Mouse (Mus musculus): Measurements from ENCODE around the gene P2rx1. TPM values are rescaled to one million over a fixed set of nuclear protein-coding genes. Genes with fewer than 3 reads are reported as not detected.
A peak's percentile ranks its signal among the peaks of the same experiment; 100 is the strongest.

P2rx1 gene
- polyA plus RNA-seq, 1 experiment, result 0.52 TPM

DNA sequence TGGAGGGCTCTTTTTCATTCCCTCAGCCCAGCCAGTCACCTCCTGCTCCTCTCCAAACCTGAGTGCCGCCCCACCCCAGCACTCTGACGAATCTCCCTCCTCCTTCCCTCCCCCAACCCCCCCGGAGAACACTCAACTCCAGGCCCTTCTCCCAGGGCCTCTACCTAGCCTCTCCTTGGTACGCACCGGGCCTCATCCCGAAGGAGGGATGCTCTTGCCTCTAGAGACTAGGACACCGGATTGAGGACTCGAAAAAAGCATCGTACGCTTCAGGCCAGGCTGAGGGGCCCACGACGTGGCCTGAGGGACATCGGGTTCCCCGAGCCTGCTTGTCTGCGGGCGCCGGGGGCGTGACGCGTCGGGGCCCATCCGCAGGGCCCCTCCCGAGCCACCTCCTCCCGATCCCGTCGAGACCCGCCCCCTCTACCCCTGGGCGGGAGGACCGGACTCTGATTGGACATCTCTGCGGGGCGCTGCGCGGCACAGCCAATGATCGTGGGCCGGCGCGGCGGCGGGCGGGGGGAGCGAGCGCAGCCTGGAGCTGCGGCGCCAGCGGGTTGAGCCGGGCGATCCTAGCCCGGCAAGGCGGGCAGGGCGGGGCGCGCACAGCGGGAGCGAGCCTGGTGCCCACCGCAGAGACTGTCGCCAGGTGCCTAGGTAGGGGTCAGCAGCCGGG is 19.7 kb downstream of the P2rx1 start, which contains the start of gene Camkk1:
TSS of gene Camkk1 (plus strand) at position 538 of the 676 bp plus-strand sequence.
- Histone ChIP-seq H3K4me3 (ENCODE audit: insufficient read depth, low read length) (peak within 1 kb of the TSS; percentile 70), H3K4me1 (ENCODE audit: control insufficient read depth, insufficient read depth, low read length) (peaks cover 22% of the 10 kb centered on the region), H3K27ac (ENCODE audit: insufficient read depth, low read length) (peak within 1 kb of the TSS; percentile 89)
- TF ChIP-seq POLR2A (IDR thresholded peaks at IDR 0.05; ENCODE audit: extremely low read depth, insufficient read depth, low read length), result 0 out of 2 replicates have a peak, but pooled peaks have one; percentile 37
- TF ChIP-seq CTCF (IDR thresholded peaks at IDR 0.05; ENCODE audit: extremely low read depth, insufficient read depth, low read length), result no peak

DNA sequence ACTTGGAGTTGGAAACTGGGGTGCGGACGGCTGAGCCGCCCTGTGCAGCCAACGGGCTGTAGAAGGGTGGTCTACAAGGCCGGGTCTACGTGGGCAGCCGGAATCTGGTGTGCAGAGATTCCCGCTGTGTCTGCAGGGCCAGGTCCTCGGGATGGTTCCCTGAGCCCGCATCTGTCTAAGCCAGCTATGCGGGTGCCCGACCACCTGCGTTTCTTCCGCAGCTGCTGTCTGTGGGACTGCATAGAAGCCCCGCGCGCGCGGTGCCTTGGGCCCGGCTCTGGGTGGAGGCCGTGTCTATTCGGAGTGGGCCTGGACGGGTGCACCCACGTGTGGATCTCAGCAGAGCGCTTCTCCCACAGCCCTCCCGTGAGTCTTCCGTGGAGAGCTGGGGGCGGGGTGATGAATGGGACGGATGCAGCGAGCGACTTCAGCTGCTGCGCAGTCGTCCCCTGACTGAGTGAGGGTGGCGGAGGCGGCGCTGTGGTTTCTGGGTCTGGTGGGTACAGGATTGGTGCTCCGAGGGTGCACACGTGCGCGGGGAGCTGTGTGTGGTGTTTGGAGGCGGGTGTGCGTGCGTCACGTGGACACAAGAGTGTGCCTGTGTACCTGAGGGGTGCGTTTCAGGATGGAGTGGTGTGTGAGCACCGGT is 20.4 kb downstream of the P2rx1 start:
- TF ChIP-seq POLR2A (IDR thresholded peaks at IDR 0.05; ENCODE audit: extremely low read depth, insufficient read depth, low read length), result 0 out of 2 replicates have a peak, but pooled peaks have one; percentile 27
- no peak for TF ChIP-seq CTCF (IDR thresholded peaks at IDR 0.05; ENCODE audit: extremely low read depth, insufficient read depth, low read length)
- peak overlapping the region; percentile 70 for H3K4me3 ChIP-seq (ENCODE audit: insufficient read depth, low read length)
- peak overlapping the region; percentile 89 for H3K27ac ChIP-seq (ENCODE audit: insufficient read depth, low read length)
- peaks cover 22% of the 10 kb centered on the region for H3K4me1 ChIP-seq (ENCODE audit: control insufficient read depth, insufficient read depth, low read length)

DNA sequence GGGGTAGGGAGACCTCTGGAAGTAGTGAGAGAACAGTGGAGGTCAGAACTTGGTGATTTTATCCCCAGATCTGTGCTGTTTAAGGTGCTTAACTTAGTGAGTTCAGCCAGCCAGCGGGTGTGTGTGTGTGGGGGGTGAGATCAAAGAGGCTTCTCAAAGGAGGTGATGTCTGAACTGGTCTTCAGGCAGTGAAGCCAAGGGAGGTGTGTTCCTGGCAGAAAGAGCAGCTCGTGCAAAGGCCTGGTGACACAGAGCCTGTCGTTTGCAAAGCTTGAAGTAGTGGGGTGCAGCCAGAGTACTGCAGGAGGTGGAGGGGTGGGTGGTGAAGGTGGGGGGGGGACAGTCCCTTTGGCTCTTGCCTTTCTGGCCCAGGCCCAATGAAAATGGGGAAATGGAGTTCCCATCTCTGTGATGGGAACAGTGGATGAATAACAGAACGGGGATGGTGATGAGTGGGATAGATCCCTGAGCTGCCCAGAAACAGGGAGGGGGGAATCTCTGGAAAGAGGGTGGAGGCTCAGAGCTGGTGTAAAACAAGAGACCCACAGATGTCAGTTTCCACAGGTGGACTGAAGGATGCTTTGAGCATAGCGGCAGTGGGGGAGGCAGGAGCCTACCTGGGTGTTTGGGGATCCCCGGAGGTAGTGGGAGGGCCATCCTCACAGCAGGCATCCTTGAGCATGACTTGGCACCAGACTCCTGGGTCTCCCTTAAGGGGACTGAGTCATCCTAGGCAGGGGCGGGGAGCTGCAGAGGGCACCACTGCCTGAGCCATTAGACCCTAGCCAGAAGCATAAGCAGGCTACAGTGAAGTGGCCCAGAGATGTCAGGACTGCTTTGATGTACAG is 22.3 kb downstream of the P2rx1 start:
- H3K4me1 ChIP-seq (ENCODE audit: control insufficient read depth, insufficient read depth, low read length), result peaks cover 14% of the 10 kb centered on the region
- no peak overlapping the region for H3K27ac ChIP-seq (ENCODE audit: insufficient read depth, low read length)
- peak overlapping the region; percentile 38 for H3K4me3 ChIP-seq (ENCODE audit: insufficient read depth, low read length)
- TF ChIP-seq CTCF (IDR thresholded peaks at IDR 0.05; ENCODE audit: extremely low read depth, insufficient read depth, low read length) (no peak), POLR2A (IDR thresholded peaks at IDR 0.05; ENCODE audit: extremely low read depth, insufficient read depth, low read length) (no peak)

DNA sequence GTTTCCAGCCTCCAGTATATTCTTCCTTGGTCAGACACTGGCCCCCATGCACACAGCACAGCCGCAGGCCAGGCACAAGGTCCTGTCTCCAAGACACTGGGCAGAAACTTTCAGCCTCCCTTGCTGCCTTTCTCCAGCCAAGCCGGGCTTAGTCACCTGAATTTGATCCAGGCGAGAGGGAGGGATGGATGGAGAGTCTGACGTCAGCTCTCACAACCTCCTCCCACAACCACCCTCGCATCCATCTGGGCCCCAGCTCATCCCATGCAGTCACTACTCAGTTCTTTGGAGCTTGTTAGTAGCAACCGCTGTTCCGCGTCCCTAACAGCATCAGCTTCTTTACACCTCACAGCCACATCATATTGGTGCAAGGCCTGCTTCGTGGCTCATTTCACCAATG is 24.2 kb downstream of the P2rx1 start:
- TF ChIP-seq POLR2A (IDR thresholded peaks at IDR 0.05; ENCODE audit: extremely low read depth, insufficient read depth, low read length) (no peak), CTCF (IDR thresholded peaks at IDR 0.05; ENCODE audit: extremely low read depth, insufficient read depth, low read length) (no peak)
- peaks cover 14% of the 10 kb centered on the region for H3K4me1 ChIP-seq (ENCODE audit: control insufficient read depth, insufficient read depth, low read length)
- 0 out of 2 replicates have a peak overlapping the region, but pooled peaks have one; percentile 2 for H3K27ac ChIP-seq (ENCODE audit: insufficient read depth, low read length)
- H3K4me3 ChIP-seq (ENCODE audit: insufficient read depth, low read length), result no peak overlapping the region

DNA sequence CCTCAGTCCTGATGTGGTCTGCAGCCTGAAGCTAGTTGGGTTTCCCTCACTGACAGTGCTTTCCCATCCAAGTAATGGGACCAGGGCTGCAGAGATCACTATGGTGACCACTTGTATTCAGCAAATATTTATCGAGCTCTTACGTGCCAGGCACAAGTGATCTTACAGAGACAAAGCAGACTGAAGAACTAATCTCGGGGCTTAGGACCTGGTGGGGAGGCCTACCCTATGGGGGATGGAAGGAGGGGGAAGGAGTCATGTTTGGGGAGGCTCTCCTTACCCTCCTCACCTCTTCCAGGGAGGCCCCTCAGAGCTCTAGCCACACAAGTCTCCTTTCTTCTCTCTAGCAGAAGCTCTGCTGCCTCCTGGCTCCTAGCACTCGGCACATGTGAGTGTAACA is 24.9 kb downstream of the P2rx1 start:
- Histone ChIP-seq H3K27ac (ENCODE audit: insufficient read depth, low read length) (no peak overlapping the region), H3K4me1 (ENCODE audit: control insufficient read depth, insufficient read depth, low read length) (peaks cover 14% of the 10 kb centered on the region), H3K4me3 (ENCODE audit: insufficient read depth, low read length) (no peak overlapping the region)
- TF ChIP-seq CTCF (IDR thresholded peaks at IDR 0.05; ENCODE audit: extremely low read depth, insufficient read depth, low read length) (no peak), POLR2A (IDR thresholded peaks at IDR 0.05; ENCODE audit: extremely low read depth, insufficient read depth, low read length) (no peak)

DNA sequence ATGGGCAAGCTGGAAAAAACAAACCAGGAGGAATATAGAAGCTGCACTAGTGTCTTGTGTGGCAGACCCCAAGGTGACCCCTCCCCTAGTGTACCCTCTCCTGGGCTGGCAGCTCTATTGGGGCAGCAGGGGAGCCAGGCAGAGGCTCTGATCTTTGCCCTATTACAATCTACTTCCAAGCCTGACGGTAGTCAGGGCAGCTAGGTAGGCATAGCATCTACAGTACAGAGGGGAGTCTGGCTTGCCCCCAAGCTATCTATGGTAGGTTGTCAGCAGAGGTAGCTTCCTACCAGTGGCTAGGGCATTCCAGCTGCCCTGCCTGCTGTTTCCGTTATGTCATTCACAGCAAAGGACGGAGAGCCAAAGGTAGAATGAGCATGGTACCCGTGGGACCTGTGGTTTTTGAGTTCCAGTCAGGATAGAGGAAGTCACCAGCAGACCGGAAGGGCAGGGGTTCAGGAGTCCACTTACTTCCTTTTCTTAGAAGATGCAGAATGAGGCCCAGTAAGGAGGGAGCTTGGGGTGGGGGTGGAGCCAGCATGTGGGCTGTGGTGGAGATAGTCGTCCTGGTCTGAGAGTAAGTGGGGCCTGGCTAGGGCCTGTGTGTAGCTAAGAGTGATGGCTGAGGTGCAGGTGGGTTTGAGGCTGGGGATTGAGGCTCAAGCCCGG is 25.5 kb downstream of the P2rx1 start:
- H3K4me1 ChIP-seq (ENCODE audit: control insufficient read depth, insufficient read depth, low read length), result peaks cover 14% of the 10 kb centered on the region
- TF ChIP-seq POLR2A (IDR thresholded peaks at IDR 0.05; ENCODE audit: extremely low read depth, insufficient read depth, low read length), result no peak
- no peak for TF ChIP-seq CTCF (IDR thresholded peaks at IDR 0.05; ENCODE audit: extremely low read depth, insufficient read depth, low read length)
- H3K4me3 ChIP-seq (ENCODE audit: insufficient read depth, low read length), result no peak overlapping the region
- H3K27ac ChIP-seq (ENCODE audit: insufficient read depth, low read length), result no peak overlapping the region

DNA sequence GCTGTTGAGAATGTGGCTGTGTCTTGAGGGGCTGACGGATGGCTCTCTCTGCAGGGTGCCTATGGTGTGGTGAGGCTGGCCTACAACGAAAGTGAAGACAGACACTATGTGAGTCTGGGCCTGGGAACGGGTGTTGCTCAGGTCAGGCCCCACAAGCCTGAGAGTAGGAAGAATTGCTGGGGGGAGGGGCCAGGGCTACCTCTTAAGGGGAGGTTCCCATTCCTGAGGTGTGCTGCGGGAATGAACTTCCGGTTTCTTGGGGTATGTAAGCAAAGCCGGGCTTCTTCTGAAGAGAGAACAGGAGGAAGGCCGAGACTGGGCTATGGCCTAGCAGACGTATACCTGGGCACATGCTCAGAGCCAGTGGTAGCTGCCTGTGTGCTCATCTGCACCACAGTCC is 28.1 kb downstream of the P2rx1 start:
- Histone ChIP-seq H3K27ac (ENCODE audit: insufficient read depth, low read length) (no peak overlapping the region), H3K4me1 (ENCODE audit: control insufficient read depth, insufficient read depth, low read length) (peaks cover 11% of the 10 kb centered on the region; the same call in 1 of the 2 replicates), H3K4me3 (ENCODE audit: insufficient read depth, low read length) (no peak overlapping the region)
- no peak for TF ChIP-seq CTCF (IDR thresholded peaks at IDR 0.05; ENCODE audit: extremely low read depth, insufficient read depth, low read length)
- TF ChIP-seq POLR2A (IDR thresholded peaks at IDR 0.05; ENCODE audit: extremely low read depth, insufficient read depth, low read length), result no peak

DNA sequence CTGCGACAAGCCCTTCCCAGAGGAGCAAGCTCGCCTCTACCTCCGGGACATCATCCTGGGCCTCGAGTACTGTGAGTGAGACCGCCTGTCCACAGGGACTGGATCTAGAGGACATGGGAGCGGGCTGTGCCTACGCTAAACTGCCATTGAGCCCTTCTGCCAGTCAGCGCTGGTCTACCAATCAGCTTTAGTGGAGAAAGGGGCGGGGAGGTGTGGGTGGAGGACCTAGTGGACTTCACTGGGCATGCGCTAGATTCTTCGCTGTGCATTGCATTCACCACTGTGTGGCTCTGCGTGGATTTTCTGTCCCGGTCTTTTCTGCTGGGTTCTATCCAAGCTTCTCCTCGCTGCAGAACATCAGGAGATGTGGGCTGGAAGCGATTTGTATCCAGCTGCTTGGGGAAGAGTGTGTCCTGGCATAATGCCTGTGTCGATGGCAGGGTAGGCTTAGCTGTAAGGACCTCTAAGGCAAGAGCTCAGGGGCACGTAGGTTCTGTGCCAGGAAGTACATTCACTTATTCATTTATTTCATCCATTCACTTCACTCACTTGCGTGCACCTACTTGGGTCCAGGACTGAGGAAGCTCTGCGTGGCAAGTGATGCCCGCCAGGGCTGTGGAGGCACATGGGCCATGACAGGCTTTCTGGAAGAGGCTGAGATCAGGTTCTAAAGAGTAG is 32.1 kb downstream of the P2rx1 start:
- TF ChIP-seq POLR2A (IDR thresholded peaks at IDR 0.05; ENCODE audit: extremely low read depth, insufficient read depth, low read length) (0 out of 2 replicates have a peak, but pooled peaks have one; percentile 36), CTCF (IDR thresholded peaks at IDR 0.05; ENCODE audit: extremely low read depth, insufficient read depth, low read length) (no peak)
- Histone ChIP-seq H3K4me3 (ENCODE audit: insufficient read depth, low read length) (peak overlapping the region; percentile 1; the same call in 1 of the 2 replicates), H3K27ac (ENCODE audit: insufficient read depth, low read length) (no peak overlapping the region)

More for the DNA sequence above, 32.1 kb downstream of the P2rx1 start:
- H3K4me1 ChIP-seq (ENCODE audit: control insufficient read depth, insufficient read depth, low read length), result 0 out of 2 replicates have a peak, but pooled peaks cover 4% of the 10 kb centered on the region
